Mouse (Mus musculus) CD8-positive naive resting alpha-beta T cell, adult 57 days (primary cell): Measurements from ENCODE around the gene Trp53bp2. TPM values are rescaled to one million over a fixed set of nuclear protein-coding genes. Genes with fewer than 3 reads are reported as not detected.

Source experiments
- total RNA-seq: library from RNA; stranded (reverse); gene quantifications from one replicate; pipeline ENCODE4 v1.2.4, GENCODE M21; 2023

Trp53bp2 gene
- total RNA-seq = 36.3 TPM

GRCm38 (mm10) chr1:182408684-182409327 lies at the start of gene Trp53bp2:
Trp53bp2 (plus strand) TSS chr1:182409172.

Other genes starting within 250 kb of the Trp53bp2 start
- gene Vmn1r1, start 244.7 kb upstream of the Trp53bp2 start, total RNA-seq = not detected
- gene Degs1, start 126.4 kb upstream of the Trp53bp2 start, total RNA-seq = 46.9 TPM
- 62.1 TPM for gene Fbxo28, start 67.5 kb upstream of the Trp53bp2 start, total RNA-seq
- gene Capn2, start 108.4 kb downstream of the Trp53bp2 start, total RNA-seq = 57.7 TPM
- not detected for gene Capn8, start 155.8 kb downstream of the Trp53bp2 start, total RNA-seq